Mouse (Mus musculus) ES-CJ7 (cell line): ENCODE data around the gene Ooep.
"Not testable (repeated sequence)": the region's sequence is repeated elsewhere in the genome, so short reads cannot be mapped to it uniquely, and the experiment has no call there.

ENCODE experiments used
- DNase-seq: peaks from one replicate; pipeline ENCODE4 v3.0.0; 2011; ENCODE audit warnings: low read depth, low spot score

Gene Ooep

GRCm38 (mm10) chr9:78367959-78368358, 10.6 kb downstream of the Ooep start, which contains the start of gene Dppa5a:
Gene Dppa5a, minus strand, starts transcription at chr9:78368177.
- DNase-seq: peak; percentile 95

- DNase-seq: peak; percentile 70
Observed at GRCm38 (mm10) chr9:78365850-78366544, 12.5 kb downstream of the Ooep start.

- peak; percentile 96 for DNase-seq
Observed at GRCm38 (mm10) chr9:78364701-78365100, 13.8 kb downstream of the Ooep start.

- DNase-seq: no peak
Observed at GRCm38 (mm10) chr9:78363374-78363773, 15.2 kb downstream of the Ooep start.

GRCm38 (mm10) chr9:78360484-78360872, 18.0 kb downstream of the Ooep start:
- DNase-seq: peak; percentile 85

GRCm38 (mm10) chr9:78359750-78360483, 18.6 kb downstream of the Ooep start:
- peak; percentile 88 for DNase-seq

GRCm38 (mm10) chr9:78358053-78358452, 20.5 kb downstream of the Ooep start:
- peak; percentile 97 for DNase-seq

GRCm38 (mm10) chr9:78355611-78356010, 22.9 kb downstream of the Ooep start, which contains the start of gene Gsta2:
Gene Gsta2, minus strand, starts transcription at chr9:78355788.
- no peak for DNase-seq

- DNase-seq: no peak
Observed at GRCm38 (mm10) chr9:78354665-78355578, 23.6 kb downstream of the Ooep start.

- DNase-seq: no peak
Observed at GRCm38 (mm10) chr9:78351504-78352220, 26.9 kb downstream of the Ooep start.

GRCm38 (mm10) chr9:78350007-78350406, 28.5 kb downstream of the Ooep start:
- DNase-seq: peak; percentile 62

GRCm38 (mm10) chr9:78349141-78349540, 29.4 kb downstream of the Ooep start:
- not testable (repeated sequence) for DNase-seq

- not testable (repeated sequence) for DNase-seq
Observed at GRCm38 (mm10) chr9:78348206-78349004, 30.1 kb downstream of the Ooep start.

GRCm38 (mm10) chr9:78347004-78347403, 31.5 kb downstream of the Ooep start:
- no peak for DNase-seq

GRCm38 (mm10) chr9:78345235-78345634, 33.3 kb downstream of the Ooep start:
- not testable (repeated sequence) for DNase-seq

GRCm38 (mm10) chr9:78343055-78343454, 35.5 kb downstream of the Ooep start:
- not testable (repeated sequence) for DNase-seq

- not testable (repeated sequence) for DNase-seq
Observed at GRCm38 (mm10) chr9:78342494-78342893, 36.0 kb downstream of the Ooep start.

GRCm38 (mm10) chr9:78340324-78340723, 38.2 kb downstream of the Ooep start:
- DNase-seq: peak; percentile 75

GRCm38 (mm10) chr9:78337050-78337449, 41.5 kb downstream of the Ooep start:
- DNase-seq: not testable (repeated sequence)

- DNase-seq: not testable (repeated sequence)
Observed at GRCm38 (mm10) chr9:78327289-78327688, 51.2 kb downstream of the Ooep start, which contains the start of gene Omt2b. Gene Omt2b, plus strand, starts transcription at chr9:78327589.
